Mouse (Mus musculus) kidney, adult 2 months (tissue): ENCODE measurements around the gene Smim24.

Source experiments
- CTCF ChIP-seq: fragments of 200-500 bp; conservative IDR thresholded peaks from 2 replicates; pipeline ENCODE4 v1.5.1; 2011; ENCODE audit warnings: low read depth, mild to moderate bottlenecking, control low read depth, low read length, moderate library complexity, mixed read lengths; ENCODE audit not compliant: insufficient read depth, insufficient read length
- POLR2A ChIP-seq: fragments of 200-500 bp; IDR thresholded peaks from one replicate; pipeline ENCODE4 v1.6.1; 2011; ENCODE audit warnings: low read depth, low read length, control low read depth

DNA sequence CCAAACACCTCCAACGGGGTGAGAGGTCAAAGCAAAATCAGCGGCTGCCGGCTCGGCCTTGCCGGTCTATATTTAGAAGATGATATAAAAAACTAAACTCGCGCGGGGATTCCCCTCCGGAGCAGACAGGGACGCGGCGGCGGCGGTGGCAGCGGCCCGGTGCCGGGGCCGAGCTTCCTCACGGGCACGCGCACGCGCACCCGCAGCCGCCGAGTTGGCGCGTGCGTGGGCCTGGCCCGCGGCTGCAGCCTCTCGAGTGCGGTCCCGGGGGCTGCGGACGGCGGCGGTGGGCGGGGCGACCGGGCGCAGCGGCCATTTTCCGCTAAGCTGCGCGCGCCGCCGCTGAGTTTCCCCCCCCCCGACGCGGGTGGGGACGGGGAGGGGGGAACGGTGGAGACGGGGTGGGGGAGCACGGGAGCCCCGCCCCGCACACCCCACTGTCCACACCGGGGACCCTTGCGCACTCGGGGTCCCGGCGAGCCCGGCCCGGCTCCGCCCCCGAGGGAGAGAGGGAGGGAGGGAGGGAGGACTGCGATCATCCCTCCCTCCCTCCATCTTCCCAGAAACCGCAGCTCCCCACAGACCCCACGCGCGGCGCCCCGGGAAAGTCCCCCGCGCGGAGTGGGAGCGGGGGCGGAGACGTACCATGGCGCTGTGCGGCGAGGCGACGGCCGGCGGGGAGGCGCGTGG is 37.4 kb downstream of the Smim24 start:
- TF ChIP-seq CTCF, result no peak
- TF ChIP-seq POLR2A, result no peak
